Mouse (Mus musculus): Measurements from ENCODE around the gene Snrpe. TPM values are rescaled to one million over a fixed set of nuclear protein-coding genes. Genes with fewer than 3 reads are reported as not detected.

Snrpe gene
- total RNA-seq, 1 experiment from 2014 or later, result 249 TPM

DNA sequence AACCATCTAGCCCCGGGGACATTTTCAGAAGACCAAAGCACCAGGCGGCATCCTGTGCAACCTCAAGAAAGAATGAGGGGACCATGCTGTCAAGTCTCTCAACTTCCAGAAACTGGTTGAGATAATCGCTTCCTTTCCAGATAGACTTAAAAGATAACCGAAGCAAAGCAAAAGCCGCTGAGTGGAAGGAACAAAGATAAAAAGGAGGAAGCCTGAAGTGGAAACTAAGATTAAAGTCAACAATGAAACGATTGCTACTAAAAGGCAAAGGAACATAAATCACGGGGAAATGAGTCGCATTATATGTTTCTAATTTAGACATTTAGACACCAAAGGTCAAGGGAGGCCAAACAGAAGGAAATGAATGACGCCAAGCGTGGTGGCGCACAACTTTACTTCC lies 38.8 kb downstream of the Snrpe start:
- ATAC-seq (replicated peaks in 1 of 2; ENCODE audit: insufficient read depth in 1 of 2, low FRiP score in 2 of 2, low TSS enrichment in 1 of 2, low read depth in 1 of 2, poor library complexity in 2 of 2, severe bottlenecking in 2 of 2), result no peak; a peak in 1 of 4 replicates

Other genes with a start within 250 kb of the Snrpe start
- not detected in 2 replicates for gene Etnk2, start 246.7 kb downstream of the Snrpe start, total RNA-seq (2017)
- 1.9 and 4.1 TPM in 2 replicates for gene Sox13, start 185.9 kb downstream of the Snrpe start, total RNA-seq (2017)
- gene Zbed6, start 50.6 kb upstream of the Snrpe start, total RNA-seq (2017), result 19.5 and 28.8 TPM in 2 replicates
- gene Gm38394, start 51.0 kb upstream of the Snrpe start, total RNA-seq (2017), result 10.0 and 12.3 TPM in 2 replicates
- 45.8 and 50.6 TPM in 2 replicates for gene Lax1, start 79.8 kb upstream of the Snrpe start, total RNA-seq (2017)
- gene Atp2b4, start 190.8 kb upstream of the Snrpe start, total RNA-seq (2017), result 82.1 and 116 TPM in 2 replicates